Mouse (Mus musculus) kidney, postnatal 0 days (tissue): Measurements from ENCODE around the gene Sept6. TPM values are rescaled to one million over a fixed set of nuclear protein-coding genes. Genes with fewer than 3 reads are reported as not detected.

ENCODE experiments used
- ATAC-seq: fragments of 200-750 bp; cut with Nextera tagmentation; replicated peaks from 2 replicates; pipeline ENCODE4 v1.8.0; 2017; ENCODE audit warnings: low read depth, moderate number of reproducible peaks, moderate TSS enrichment, moderate library complexity; ENCODE audit not compliant: low FRiP score
- DNase-seq: peaks from one replicate; pipeline ENCODE4 v3.0.0-alpha.2; 2016; ENCODE audit warnings: low spot score
- H3K27ac ChIP-seq: fragments of 300-500 bp; sonication (generic); 2 replicates; pipeline ENCODE4 v1.5.1; 2014; ENCODE audit warnings: mild to moderate bottlenecking
- H3K27me3 ChIP-seq: fragments of 300-500 bp; sonication (generic); 2 replicates; pipeline ENCODE4 v1.6.1; 2014; ENCODE audit warnings: low read length, mixed read lengths; ENCODE audit not compliant: insufficient read depth
- H3K36me3 ChIP-seq: fragments of 300-500 bp; sonication (generic); 2 replicates; pipeline ENCODE4 v1.6.1; 2014; ENCODE audit warnings: low read length, mixed read lengths; ENCODE audit not compliant: insufficient read depth
- H3K4me1 ChIP-seq: fragments of 300-500 bp; sonication (generic); replicated peaks from 2 replicates; pipeline ENCODE4 v1.6.1; 2014; ENCODE audit warnings: antibody characterized with exemption, low read length, mixed read lengths; ENCODE audit not compliant: insufficient read depth
- H3K4me2 ChIP-seq: fragments of 300-500 bp; sonication (generic); 2 replicates; pipeline ENCODE4 v1.6.1; 2014; ENCODE audit warnings: mild to moderate bottlenecking, low read length, moderate library complexity, mixed read lengths
- H3K4me3 ChIP-seq: fragments of 300-500 bp; sonication (generic); replicated peaks from 2 replicates; pipeline ENCODE4 v1.5.1; 2014; ENCODE audit warnings: low read depth, low read length
- H3K9ac ChIP-seq: fragments of 300-500 bp; sonication (generic); 2 replicates; pipeline ENCODE4 v1.6.1; 2014; ENCODE audit warnings: low read depth, low read length
- H3K9me3 ChIP-seq: fragments of 300-500 bp; sonication (generic); replicated peaks from 2 replicates; pipeline ENCODE4 v1.6.1; 2016; ENCODE audit warnings: low read length, inconsistent platforms, mixed read lengths
- CTCF ChIP-seq: IDR thresholded peaks from 2 replicates; pipeline ENCODE4 v1.5.1; 2016; ENCODE audit warnings: antibody characterized with exemption, low read depth, mild to moderate bottlenecking, moderate library complexity
- WGBS: fragments of 180-500 bp; shearing (Covaris S2); extraction: QIAGEN DNeasy Blood & Tissue Kit; methylation state at CpG from one replicate; pipeline ENCODE4 v1.1.7; 2014; 5-methylcytosine and 5-hydroxymethylcytosine counted together
- polyA plus RNA-seq: library from polyadenylated mRNA; unstranded; fragments of >200 nt; fragmentation: Nextera tagmentation; extraction: Ambion mirVana; gene quantifications from 2 replicates; pipeline ENCODE4 v1.2.1, GENCODE M21; 2015

Gene Sept6
- polyA plus RNA-seq, 1 experiment from 2014 or later, result 12.3 TPM

DNA sequence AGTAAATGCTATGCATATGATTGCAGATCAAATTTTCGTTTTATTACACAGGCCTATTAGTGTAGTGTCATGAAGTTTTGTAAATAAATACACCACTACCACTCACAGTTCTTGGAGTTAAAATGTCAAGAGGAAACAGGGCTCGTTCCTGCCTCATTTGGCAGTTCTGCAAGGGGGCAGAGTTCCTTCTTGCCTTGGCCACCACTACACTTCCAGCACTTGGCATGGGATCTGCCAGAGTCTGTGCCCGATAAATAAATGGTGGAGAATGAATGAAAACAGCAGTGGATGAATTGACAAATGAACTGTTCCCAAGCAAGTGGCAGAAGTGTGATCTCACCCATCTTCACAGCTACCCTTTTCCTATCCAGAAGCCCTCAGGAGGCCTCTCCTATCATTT is 6.6 kb downstream of the Sept6 start:
- H3K9ac ChIP-seq, result no peak overlapping the region
- 74% methylated on average over 3 of the region's 3 CpGs for WGBS
- no peak for DNase-seq

DNA sequence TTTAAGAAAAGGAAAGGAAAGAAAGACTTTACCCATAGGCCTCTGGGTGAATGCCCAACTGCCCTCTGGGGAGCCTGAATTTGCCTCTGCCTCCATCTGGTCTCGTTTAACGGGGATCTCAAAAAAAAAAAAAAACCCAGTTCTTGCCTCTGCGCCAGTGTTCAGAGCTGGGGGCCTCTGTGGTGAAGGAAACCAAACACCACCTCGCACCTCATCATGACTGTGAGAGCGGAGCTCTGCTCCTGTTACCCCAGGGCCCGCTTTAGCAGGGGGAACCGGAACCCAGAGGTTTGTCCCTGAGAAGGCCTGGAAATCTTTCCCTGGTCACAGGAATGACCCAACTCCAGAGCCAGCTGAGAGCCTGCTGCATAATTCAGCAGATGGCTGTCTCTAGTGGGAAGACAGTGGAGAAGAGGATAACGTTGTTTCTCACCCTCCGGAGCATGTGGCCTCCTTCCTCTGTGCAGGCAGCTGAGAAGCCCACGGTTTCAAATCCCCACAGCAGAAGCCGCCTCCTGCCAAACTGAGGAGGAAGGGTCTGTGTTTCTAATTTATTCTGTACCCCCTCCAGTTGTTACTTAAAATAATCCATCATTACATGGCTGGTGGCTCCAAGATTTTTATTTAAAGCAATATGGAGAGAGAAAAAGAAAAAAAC is 7.8 kb downstream of the Sept6 start:
- ATAC-seq, result no peak
- no peak for TF ChIP-seq CTCF
- WGBS, result 52% methylated on average over 11 of the region's 11 CpGs

More for the DNA sequence above, 6.6 kb downstream of the Sept6 start:
- no peaks in the 10 kb centered on the region for H3K36me3 ChIP-seq
- no peak for TF ChIP-seq CTCF
- H3K9me3 ChIP-seq, result no peaks in the 10 kb centered on the region
- no peaks in the 10 kb centered on the region for H3K27me3 ChIP-seq
- H3K4me2 ChIP-seq, result no peak overlapping the region
- no peak for ATAC-seq
- H3K27ac ChIP-seq, result no peak overlapping the region
- H3K4me1 ChIP-seq, result no peaks in the 10 kb centered on the region
- H3K4me3 ChIP-seq, result no peak overlapping the region

DNA sequence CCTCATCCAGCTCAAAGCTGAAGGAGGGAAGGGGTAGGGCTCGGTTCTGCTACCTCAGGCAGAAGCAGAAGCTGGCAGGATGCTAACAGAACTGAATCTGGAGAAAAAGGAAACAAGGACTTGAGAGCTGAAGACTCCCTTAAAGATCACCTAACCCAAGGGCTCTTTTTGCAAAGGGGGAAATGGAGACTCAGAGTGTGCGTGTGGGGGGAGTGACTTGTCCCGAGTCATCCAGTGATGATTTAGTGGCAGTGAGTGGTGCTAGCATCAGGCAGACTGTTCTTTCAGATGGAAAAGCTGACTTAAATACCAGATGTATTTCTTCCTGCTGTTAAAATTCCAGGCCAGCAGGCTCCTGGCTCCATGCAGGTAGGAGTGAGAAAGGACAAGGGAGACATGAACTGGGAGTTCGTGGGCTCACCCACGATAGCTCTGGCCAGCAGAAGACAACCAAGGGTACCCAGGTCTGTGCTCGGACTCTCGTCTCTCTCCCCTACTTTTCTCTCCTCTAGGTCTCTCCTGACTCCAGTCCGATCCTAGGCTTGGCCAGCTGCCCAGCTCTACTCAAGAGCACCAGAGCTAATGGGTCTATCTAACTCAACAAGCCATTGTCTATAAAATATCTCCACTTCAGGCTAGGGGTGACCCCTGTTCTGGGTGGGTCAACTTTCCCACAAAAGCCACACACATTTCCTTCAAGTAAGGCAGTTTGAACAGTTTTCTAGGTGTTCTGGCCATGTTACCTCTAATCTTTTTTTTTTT is 8.5 kb downstream of the Sept6 start:
- H3K4me1 ChIP-seq, result no peaks in the 10 kb centered on the region
- no peaks in the 10 kb centered on the region for H3K27me3 ChIP-seq
- H3K4me2 ChIP-seq, result no peak overlapping the region
- H3K4me3 ChIP-seq, result no peak overlapping the region
- ATAC-seq (no peak), DNase-seq (peak; percentile 12)
- H3K9ac ChIP-seq, result no peak overlapping the region
- H3K36me3 ChIP-seq, result no peaks in the 10 kb centered on the region
- no peaks in the 10 kb centered on the region for H3K9me3 ChIP-seq
- TF ChIP-seq CTCF, result no peak
- WGBS, result 55% methylated on average over 8 of the region's 8 CpGs
- H3K27ac ChIP-seq, result no peak overlapping the region

More for the DNA sequence above, 7.8 kb downstream of the Sept6 start:
- DNase-seq, result peak; percentile 7
- Histone ChIP-seq H3K4me2 (no peak overlapping the region), H3K27me3 (no peaks in the 10 kb centered on the region), H3K9me3 (no peaks in the 10 kb centered on the region), H3K27ac (no peak overlapping the region), H3K4me1 (no peaks in the 10 kb centered on the region), H3K4me3 (no peak overlapping the region), H3K9ac (no peak overlapping the region), H3K36me3 (no peaks in the 10 kb centered on the region)

DNA sequence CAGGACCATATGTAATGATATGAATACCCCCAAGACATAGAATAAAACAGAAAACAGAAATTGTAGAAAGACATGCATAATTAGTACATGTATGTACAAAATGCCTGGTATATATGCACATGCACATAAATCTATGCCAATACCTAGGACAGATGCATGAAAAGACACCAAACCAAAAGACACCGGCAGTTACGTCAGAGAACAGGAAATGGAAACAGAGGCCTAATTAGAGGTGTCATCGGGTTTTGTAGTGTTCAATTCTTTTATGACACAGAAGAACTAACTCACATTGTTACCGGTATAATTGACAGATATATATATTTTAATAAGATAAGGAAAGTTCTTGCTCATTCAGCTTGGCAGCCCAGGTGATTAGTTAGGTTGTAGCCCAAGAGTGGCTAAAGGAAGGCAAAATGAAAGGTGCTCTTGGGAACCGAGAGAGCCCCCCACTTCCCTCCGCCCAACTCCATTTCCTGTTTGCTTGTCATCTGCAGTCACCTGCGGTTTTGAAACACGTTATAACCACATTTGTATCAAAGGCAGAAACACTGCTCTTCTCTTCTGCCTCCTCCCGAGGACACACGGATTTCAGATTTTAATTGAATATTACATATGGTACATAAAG is 10.9 kb downstream of the Sept6 start:
- WGBS, result 78% methylated on average over 10 of the region's 10 CpGs
- ATAC-seq (no peak), DNase-seq (no peak)
- H3K4me3 ChIP-seq, result no peak overlapping the region
- no peaks in the 10 kb centered on the region for H3K4me1 ChIP-seq
- H3K36me3 ChIP-seq, result no peaks in the 10 kb centered on the region
- no peaks in the 10 kb centered on the region for H3K27me3 ChIP-seq
- no peak overlapping the region for H3K4me2 ChIP-seq
- H3K9me3 ChIP-seq, result no peaks in the 10 kb centered on the region
- H3K27ac ChIP-seq, result no peak overlapping the region
- H3K9ac ChIP-seq, result no peak overlapping the region
- TF ChIP-seq CTCF, result no peak

DNA sequence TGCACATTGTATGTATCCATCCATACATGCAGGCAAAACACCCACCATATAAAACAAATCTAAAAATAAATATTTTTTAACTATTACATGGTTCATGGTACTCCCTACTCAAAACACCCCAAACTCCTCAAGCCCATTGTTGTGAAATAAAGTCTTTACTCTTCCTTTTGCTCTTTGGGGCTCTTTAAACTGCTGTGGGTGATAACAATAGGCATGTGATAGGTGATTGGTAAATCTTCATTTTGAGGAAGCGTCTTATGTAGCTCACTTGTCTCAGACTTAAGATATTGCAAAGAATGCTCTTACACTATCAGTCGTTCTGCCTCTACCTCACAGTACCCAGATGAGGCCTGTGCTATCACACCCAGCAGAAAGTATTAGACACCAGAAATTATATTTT is 13.7 kb downstream of the Sept6 start:
- ATAC-seq (no peak), DNase-seq (no peak)
- Histone ChIP-seq H3K4me2 (no peak overlapping the region), H3K27ac (no peak overlapping the region), H3K9ac (no peak overlapping the region), H3K9me3 (no peaks in the 10 kb centered on the region), H3K4me3 (no peak overlapping the region), H3K4me1 (no peaks in the 10 kb centered on the region), H3K27me3 (no peaks in the 10 kb centered on the region), H3K36me3 (no peaks in the 10 kb centered on the region)
- no peak for TF ChIP-seq CTCF
- 88% methylated on average over 2 of the region's 2 CpGs for WGBS

DNA sequence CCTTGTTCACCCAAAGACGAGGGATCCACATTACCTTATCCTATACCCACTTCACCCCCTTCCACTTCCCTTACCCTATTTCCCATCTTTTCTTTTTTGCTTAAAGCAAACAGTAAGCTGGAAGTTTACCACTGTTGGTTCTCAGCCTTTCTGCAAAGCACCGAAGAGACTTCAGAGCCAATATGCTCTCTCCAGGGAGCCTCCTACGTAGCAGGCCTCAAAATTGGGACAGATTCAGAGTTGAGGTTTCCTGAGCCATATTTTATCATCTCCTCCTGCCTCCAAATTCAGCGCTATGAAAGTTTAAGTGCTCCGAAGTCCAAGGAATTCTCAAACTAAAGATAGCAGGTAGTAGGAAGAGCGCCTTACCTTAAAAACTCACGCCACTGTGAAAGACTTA is 14.6 kb downstream of the Sept6 start:
- Histone ChIP-seq H3K27me3 (no peaks in the 10 kb centered on the region), H3K9ac (no peak overlapping the region), H3K27ac (no peak overlapping the region), H3K9me3 (no peaks in the 10 kb centered on the region), H3K4me3 (no peak overlapping the region), H3K36me3 (no peaks in the 10 kb centered on the region), H3K4me1 (no peaks in the 10 kb centered on the region), H3K4me2 (no peak overlapping the region)
- ATAC-seq (no peak), DNase-seq (no peak)
- no peak for TF ChIP-seq CTCF
- 80% methylated on average over 7 of the region's 7 CpGs for WGBS
